Mouse (Mus musculus): ENCODE results near the gene Dck.

The Dck gene

DNA sequence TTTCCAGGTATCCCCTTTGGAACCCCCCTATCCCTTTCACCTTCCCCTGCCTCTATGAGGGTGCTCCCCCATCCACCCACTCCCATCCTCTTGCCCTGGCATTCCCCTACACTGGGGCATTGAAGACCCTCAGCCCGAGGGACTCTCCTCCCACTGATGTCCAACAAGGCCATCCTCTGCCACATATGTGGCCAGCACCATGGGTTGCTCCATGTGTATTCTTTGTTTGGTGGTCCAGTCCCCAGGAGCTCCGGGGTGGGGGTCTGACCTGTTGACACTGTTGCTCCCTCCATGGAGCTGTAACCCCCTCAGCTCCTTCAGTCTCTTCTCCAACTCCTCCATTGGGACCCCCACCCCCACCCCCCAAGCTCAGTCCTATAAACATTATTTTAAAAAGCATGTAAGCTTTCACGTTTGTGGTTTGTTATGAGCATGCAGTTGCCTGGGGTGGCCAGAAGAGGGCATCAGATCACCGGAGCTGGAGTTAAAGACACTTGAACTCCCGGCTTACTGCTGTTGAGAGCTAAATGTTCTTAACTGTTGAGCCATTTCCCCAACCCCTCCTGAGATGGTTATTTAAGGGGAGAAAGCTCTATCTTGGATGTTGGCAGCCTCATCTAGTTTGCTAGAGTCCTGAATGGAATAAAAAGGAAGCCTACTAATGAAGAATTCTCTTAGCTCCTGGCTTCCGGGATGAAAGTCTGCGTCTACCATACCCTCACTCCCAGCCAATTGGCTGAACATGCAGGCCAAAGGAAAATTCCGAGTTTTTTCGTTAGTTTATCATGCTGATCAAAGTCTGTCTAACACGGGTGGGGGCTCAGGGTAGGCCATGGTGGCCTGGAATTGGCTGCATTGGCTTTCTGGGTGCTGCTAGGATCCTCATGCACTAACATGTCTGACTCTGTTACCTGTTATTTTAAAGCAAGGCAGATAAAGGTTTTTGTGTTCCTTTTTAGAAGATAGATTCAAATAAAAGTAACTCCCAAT, 26.8 kb downstream of the Dck start:
- DNase-seq (ENCODE audit: extremely low read depth, low read depth), result peak; percentile 33

DNA sequence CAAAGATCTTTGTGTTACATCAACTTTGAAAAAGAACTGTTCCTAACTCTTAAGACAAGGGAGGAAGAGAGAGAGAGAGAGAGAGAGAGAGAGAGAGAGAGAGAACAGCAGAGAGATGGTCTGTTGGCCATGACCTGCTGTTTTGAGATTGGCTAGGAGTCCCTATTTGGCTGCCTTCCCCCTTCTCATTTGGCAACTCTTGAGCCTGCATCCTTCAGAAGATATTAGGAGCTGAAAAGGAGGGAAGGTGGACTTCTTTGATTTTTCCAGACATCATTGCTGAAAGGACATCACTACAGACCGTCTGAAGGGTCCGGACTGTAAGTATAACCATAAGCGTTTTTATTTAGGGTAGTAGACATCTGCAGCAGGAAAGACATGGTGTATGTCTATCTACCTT, 28.9 kb downstream of the Dck start:
- DNase-seq (ENCODE audit: extremely low read depth, low read depth), result no peak

DNA sequence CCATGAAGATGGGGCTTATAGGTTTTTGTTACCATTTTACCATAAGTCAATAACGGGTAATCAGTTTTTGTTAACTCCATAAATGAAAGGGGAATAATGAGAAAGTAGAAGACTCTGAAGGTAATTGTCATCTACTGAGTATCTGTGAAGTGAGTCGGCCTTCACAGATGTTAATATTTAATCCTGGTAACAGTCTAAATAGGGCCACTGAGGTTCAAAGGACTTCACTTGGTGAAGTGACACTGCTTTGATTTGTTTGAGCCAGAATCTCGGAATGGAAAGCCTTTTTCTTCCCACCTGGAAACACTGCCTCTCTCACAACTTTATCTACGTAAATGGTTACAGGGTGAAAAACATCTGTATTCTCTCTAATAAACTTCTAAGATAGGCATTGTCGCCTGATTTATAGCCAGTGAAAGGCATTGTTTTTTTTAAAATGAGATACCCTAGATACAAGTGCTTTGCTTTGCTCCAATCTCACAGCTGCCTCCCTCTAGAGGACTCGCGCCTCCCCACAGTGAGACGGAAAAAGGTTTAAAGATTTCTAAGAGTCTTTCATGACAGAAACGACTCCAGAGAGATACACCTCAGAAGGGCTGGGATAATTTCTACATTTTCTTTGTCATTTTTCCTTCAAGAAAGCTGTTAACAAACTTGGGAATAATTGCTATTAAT, 31.3 kb downstream of the Dck start:
- no peak for DNase-seq (ENCODE audit: extremely low read depth, low read depth)

- DNase-seq (ENCODE audit: extremely low read depth, low read depth), result no peak
Measured at GRCm38 (mm10) chr5:88796588-88796987, 31.8 kb downstream of the Dck start.

DNA sequence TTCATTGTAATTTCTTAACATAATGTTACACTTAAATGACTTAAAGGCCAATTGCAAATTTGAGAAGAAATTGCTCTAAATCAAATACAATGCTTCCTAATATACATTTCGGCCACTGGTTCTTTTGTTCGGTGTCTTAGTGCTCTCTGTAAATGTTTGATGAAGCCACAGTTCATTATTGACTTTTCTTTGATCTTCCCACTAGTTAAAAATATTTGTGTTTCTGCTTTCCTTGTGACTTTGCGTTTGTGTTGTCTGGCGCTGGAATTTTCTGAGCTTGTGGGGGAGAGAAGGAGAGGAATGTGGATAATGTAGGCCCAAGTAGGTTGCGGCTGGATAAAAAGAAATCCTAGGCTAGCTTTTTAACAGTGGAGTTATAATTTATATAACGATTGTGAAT, 32.3 kb downstream of the Dck start:
- DNase-seq (ENCODE audit: extremely low read depth, low read depth), result no peak

GRCm38 (mm10) chr5:88805616-88806015, 40.8 kb downstream of the Dck start:
- no peak for DNase-seq (ENCODE audit: extremely low read depth, low read depth)

GRCm38 (mm10) chr5:88806278-88806677, 41.5 kb downstream of the Dck start:
- DNase-seq (ENCODE audit: extremely low read depth, low read depth), result no peak

DNA sequence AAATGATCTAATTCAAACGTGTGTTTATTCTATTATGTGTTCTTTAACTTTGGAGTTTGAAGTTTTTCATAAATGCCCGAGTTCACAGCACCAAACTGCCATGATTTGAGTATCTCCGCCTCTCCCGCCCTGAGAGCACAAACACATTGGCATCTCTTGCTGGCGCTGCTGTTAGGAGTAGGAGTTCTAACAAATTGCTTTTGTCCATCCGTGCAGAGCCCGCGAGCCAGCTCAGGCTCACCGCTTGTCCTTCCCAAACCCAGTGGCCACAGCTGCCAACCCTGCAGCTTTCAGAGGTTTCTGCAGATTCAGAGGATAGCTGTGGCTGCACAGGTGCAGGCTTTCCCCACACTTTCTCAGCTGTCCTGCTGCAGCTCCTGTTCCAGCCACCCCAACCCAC, 42.5 kb downstream of the Dck start:
- DNase-seq (ENCODE audit: extremely low read depth, low read depth), result no peak

DNA sequence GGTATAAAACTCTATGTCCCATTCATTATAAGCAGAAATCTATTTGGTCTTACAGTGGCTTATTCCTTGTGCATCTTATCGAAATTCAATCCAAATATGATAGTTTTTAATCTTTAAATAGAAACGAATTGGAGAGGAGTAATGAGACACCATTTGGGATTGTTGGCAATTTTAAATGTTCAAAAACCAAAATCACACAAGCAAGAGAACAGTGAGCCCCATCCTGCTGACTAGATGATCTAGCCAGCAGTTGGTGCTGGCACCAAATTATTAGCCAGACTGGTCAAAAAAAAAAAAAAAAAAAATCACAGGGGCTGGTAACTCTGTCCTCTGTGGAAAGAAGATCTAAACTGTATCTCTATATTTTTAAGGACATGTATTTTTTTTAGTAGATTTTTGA, 48.4 kb downstream of the Dck start:
- no peak for DNase-seq (ENCODE audit: extremely low read depth, low read depth)

DNA sequence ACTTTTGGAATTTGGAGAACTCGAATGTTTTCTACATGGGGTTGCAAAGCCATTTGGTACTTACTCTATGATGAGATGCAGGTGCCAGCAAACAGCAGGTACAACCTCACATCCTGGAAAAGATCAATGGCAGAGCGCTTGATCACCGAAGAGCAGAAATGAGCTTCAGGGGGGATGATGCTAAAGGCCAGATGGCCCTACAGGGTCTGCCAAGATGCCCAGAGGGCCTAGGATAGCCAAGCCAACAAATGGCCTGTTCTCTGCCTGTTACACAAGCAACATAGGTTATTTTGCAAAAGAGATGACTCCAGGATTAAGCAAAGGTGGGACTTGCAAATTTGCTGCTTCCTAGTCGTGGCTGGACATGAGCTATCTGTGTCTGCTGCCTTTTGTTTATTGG, 49.8 kb downstream of the Dck start:
- DNase-seq (ENCODE audit: extremely low read depth, low read depth), result no peak

DNA sequence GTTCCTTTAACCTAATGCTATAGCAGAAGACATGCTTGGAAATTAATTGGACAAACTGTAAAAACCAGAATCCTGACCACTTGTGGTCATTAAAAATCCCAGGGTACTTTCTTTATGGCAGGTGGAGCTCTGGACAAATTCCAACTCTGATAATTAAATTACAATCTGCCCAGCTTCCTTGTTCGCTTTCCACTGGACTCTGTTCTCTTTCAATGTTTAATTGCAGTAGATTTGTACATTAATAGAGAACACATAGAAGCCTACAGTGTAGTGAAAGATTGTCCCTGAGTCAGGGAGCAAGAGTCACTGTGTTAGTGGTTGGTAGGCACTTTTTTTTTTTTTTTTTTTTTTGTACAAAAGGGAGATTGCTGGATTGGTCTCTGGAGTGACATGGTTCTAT, 56.7 kb downstream of the Dck start:
- DNase-seq (ENCODE audit: extremely low read depth, low read depth), result no peak

DNA sequence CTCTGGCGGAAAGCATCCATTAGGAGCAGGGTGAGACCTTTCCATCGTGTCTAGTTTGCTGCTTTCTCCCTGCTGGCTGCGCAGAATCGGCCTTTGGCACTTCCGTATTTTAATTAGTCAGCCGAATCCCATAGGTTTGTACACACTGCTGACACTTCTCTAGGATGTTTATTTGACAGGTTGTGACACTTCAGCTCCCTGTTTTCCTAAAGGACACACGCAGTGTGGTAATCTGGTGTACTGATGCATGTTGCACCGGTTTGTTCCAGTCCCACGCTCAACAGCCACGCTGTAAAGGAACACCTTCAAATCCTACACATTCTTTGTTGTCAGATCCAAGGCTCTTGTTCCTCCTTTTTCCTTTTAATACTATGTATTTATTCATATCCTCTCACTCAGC, 60.0 kb downstream of the Dck start:
- no peak for DNase-seq (ENCODE audit: extremely low read depth, low read depth)

DNA sequence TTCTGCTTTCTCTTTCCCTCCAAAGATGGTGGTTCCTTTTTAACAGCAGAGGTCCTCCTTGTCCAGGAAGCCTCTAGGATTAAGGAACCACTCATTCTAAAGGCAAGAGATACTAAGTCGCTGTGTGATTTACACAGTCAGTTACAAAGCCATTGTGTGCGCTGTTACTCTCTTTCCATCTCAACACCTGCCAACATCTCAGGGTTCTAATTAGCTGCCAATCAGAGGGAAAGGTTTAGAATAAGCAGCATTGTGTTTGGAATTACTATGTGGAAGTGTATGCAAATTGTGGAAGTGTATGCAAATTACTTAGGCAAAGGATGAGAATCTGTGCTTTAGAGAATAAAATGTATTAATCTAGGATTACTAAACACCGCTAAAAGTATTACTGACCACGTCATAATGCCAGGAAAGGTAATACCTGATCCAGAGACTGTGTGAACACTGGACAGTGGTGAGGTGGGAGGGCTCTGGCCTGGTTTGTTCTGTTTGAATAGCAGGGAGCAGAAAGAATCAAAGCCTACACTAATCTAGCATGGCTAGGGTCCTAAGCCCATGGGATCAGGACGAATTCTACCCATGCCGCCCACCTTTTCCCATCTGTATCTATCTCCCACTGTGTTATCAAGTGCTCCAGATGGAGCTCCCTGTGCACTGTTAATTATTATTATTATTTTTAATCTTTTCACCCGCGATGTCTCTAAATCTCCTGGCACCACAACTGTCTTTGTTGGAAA, 65.2 kb downstream of the Dck start:
- DNase-seq (ENCODE audit: extremely low read depth, low read depth), result no peak

DNA sequence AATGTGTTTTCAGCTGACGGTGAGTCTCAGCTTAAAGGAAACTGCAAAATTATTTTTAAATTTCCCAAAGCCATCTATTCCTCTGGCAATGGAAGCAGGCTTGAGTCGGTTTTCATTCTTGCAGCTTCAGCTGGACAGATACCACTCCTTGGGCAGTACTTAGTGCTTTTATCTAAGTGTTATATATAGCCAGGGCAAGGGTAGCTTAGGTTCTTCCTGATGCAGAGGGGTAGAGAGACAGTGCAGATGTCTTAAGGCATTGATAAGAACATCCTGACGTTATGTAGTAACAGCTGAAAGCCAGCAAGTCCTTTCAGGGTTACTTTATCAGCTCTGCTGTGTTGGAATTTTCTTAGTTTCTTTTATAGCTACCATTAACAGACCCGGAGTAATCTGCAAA, 66.1 kb downstream of the Dck start:
- DNase-seq (ENCODE audit: extremely low read depth, low read depth), result no peak

DNA sequence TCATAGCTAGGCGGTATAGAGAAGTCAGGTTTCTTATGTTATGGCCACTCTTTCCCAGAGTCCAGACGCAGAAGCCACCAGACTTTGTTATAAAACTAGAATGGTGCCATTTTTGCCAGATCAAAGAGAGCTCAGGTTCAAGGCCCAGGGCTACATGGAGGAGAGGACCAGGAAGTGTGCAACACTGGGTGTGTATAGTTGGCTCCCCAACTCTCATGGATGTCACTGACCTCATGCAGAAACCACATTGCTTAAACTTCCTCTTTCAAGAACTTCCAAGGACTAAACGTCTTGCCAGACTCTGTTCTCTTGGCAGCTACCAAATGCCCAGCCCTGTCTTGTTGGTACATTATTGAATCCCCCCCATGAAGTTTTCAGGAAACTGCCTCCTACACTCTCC, 67.1 kb downstream of the Dck start:
- peak; percentile 10 for DNase-seq (ENCODE audit: extremely low read depth, low read depth)

Measured in MEL-GATA-1-ER (cell line).